Mouse (Mus musculus) lung, adult 2 months (tissue): ENCODE measurements around the gene Tead4.

Source experiments
- CTCF ChIP-seq: fragments of 200-500 bp; IDR thresholded peaks from 2 replicates; pipeline ENCODE4 v1.5.1; 2011; ENCODE audit warnings: mild to moderate bottlenecking, low read length, control low read depth; ENCODE audit not compliant: insufficient read depth
- POLR2A ChIP-seq: fragments of 200-500 bp; IDR thresholded peaks from 2 replicates; pipeline ENCODE4 v1.6.1; 2011; ENCODE audit warnings: low read depth, mild to moderate bottlenecking, control low read depth, low read length, borderline replicate concordance; ENCODE audit errors: extremely low read depth

DNA sequence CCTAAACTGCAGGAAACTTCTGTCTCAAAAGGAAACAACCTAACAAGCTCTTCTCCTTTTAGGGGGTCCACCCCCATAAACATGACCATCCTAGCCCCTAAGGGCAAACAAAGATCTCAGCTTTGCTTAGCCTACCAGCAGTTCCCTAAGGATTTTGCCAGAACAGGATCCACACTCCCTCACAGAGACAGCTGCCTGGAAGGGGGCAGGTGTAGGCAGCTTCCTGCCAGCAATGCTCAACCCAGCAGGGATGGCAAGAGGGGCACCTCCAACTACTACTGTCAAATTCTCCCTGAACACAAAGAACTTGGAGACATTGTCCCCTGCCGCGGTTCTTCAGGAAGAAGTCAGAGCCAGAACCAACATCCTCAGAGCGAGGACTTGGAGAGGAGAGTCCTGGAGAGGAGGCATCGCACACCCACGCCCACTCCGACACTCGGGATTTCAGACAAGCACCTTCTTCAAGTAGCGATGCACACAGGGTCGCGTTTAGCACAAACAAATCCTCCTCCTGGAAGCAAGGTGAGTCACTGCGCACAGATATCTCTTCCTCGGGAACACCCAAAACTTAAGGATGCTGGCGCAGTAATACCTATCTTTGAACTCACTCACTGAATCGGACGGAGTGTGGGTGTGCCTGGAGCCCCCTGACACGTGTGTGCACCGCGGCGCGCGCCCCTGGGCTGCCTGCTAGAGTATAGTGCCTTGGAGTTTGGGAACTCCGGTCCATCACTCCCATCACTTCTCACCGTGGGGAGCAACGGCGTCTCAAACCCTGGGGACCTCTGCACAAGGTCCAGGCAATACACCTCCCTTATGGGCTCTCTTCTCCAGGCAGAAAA, 1.1 kb downstream of the Tead4 start:
- TF ChIP-seq CTCF (no peak), POLR2A (no peak)
